Mouse (Mus musculus): ENCODE measurements around the gene Letm1.

DNA sequence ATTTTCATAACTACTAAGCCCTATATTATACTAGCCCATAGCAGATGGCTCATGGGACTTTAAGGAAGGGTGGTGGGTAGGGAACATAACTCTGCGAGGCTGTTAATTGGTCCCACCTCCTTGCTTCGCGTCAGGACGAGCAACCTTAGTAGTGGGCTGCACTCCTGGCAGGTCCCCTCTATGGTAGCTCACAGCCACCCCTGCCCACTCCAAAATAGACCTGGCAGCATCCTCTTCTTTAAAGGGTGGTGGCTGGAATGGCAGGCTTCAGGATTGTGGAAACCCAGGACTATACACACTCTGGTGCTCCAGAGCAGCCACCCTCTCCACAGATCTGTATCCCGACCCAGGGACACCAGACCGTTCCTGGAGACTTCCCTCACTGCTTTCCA, 378 bp upstream of the Letm1 start:
- TF ChIP-seq EP300 (IDR thresholded peaks at IDR 0.05) (no peak), CTCF (IDR thresholded peaks at IDR 0.05) (no peak)
